Mouse (Mus musculus) E14TG2a.4 (cell line): ENCODE data around the gene Cox10.

Source experiments
- H3K27me3 ChIP-seq: 2 replicates; pipeline ENCODE4 v1.6.1; 2014; ENCODE audit warnings: low read length, control low read depth; ENCODE audit not compliant: insufficient read depth
- H3K36me3 ChIP-seq: 2 replicates; pipeline ENCODE4 v1.6.1; 2014; ENCODE audit warnings: low read length, control low read depth; ENCODE audit not compliant: insufficient read depth
- H3K4me1 ChIP-seq: replicated peaks from 2 replicates; pipeline ENCODE4 v1.6.1; 2014; ENCODE audit warnings: low read depth, low read length, control low read depth
- H3K4me3 ChIP-seq: replicated peaks from 2 replicates; pipeline ENCODE4 v1.5.1; 2014; ENCODE audit warnings: mild to moderate bottlenecking, low read length
- H3K9me3 ChIP-seq: 2 replicates; pipeline ENCODE4 v1.6.1; 2014; ENCODE audit warnings: low read length, control low read depth
- CTCF ChIP-seq: conservative IDR thresholded peaks from 2 replicates; pipeline ENCODE4 v1.5.1; 2014; ENCODE audit warnings: low read length
- NANOG ChIP-seq: IDR thresholded peaks from 2 replicates; pipeline ENCODE4 v1.6.1; 2014; ENCODE audit warnings: borderline replicate concordance, low read length, mixed read lengths
- POU5F1 ChIP-seq: IDR thresholded peaks from 2 replicates; pipeline ENCODE4 v1.6.1; 2014; ENCODE audit warnings: low read length, borderline replicate concordance

Cox10 gene

DNA sequence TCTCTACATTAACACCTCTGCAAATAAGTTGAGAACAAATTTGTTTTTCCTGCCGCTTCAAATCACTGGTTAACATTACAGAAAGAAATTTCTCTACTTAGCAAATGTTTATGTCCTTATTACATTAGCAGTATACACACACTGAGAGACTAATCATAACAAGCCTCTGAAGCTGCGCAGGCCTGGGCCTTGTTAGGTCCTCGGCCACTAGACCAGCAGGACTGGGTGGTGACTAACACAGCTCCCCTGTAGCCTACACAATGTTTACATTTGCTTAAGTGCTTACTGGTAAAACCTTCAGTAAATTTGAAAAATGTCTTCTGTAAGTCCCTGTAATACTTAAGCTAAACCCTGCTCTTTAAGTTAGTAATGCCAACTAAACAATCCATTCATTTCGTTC, 92.6 kb downstream of the Cox10 start:
- Histone ChIP-seq H3K4me1 (peaks cover 15% of the 10 kb centered on the region), H3K4me3 (no peak overlapping the region), H3K36me3 (peaks cover 23% of the 10 kb centered on the region), H3K27me3 (no peaks in the 10 kb centered on the region), H3K9me3 (no peaks in the 10 kb centered on the region)
- TF ChIP-seq CTCF (no peak), NANOG (no peak), POU5F1 (no peak)

GRCm38 (mm10) chr11:63985481-63985880, 93.8 kb downstream of the Cox10 start:
- Histone ChIP-seq H3K4me3 (no peak overlapping the region), H3K36me3 (peaks cover 14% of the 10 kb centered on the region), H3K27me3 (no peaks in the 10 kb centered on the region), H3K9me3 (no peaks in the 10 kb centered on the region), H3K4me1 (peaks cover 10% of the 10 kb centered on the region)
- no peak for TF ChIP-seq NANOG
- no peak for TF ChIP-seq POU5F1
- no peak for TF ChIP-seq CTCF

DNA sequence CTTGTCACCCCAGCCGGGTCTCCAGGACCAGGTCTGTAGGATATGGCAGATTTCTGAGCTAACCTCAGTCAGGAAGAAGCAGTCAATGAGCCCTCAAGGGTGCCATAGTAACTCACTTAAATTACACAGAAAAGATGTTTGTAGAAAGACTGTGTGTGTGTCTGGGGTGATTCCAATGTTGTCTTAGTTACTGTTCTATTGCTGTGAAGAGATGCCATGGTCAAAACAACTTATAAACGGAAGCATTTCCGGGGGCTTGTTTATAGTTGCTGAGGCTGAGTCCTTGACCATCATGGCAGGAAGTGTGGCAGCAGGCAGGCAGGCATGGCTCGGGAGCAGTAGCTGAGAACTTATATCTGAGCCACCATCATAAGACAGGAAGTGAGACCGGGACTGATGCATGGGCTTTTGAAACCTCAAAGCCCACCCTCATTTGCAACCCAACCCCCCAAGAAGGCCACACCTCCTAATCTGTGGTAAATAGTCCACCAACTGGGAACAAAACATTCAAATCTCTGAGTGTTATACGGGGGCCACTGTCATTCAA, 94.6 kb downstream of the Cox10 start:
- Histone ChIP-seq H3K9me3 (no peaks in the 10 kb centered on the region), H3K4me3 (no peak overlapping the region), H3K36me3 (peaks cover 14% of the 10 kb centered on the region; the same call in 1 of the 2 replicates), H3K27me3 (no peaks in the 10 kb centered on the region), H3K4me1 (peaks cover 7% of the 10 kb centered on the region; the same call in 1 of the 2 replicates)
- no peak for TF ChIP-seq POU5F1

DNA sequence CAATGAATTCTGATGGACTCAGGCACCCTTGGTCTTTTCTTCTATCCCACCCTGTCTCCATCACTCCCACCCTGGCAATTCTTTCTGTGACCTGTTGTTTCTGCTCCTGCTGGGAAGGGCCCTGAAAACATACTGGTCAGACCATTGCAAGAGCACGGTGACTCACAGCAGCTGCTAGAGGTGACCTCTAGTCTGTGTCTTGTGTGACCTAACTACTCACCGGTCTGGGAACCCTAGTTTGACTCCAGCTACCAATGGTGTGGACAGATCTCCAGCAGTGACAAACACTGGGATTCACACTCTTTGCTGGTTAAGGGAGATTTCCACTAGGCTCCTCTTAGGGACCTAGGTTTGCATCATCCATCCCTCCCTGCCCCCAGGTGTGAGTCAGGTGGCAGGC, 101.5 kb downstream of the Cox10 start:
- no peak overlapping the region for H3K4me3 ChIP-seq
- TF ChIP-seq NANOG (no peak), CTCF (no peak), POU5F1 (no peak)
- H3K36me3 ChIP-seq = peaks cover 33% of the 10 kb centered on the region
- H3K27me3 ChIP-seq = no peaks in the 10 kb centered on the region
- peaks cover 28% of the 10 kb centered on the region for H3K4me1 ChIP-seq
- no peaks in the 10 kb centered on the region for H3K9me3 ChIP-seq

DNA sequence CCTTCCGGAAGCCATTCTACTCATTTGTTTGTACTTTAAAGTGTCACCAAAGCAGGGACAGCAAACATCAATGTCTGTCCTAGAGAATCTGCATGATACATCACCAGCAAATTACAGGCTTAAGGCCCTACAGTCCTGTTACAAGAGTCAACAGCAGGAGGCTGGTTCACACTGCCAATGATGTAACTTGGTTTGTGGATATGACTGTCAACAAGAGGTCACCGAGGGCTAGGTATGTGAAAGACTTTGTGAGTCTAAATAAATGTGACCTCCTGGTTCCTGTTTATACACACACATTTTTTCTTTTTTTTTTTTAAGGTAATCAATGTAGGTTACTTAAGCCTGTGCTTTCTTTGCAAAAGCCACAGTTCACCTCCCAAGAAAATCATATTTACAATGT, 102.5 kb downstream of the Cox10 start:
- Histone ChIP-seq H3K4me3 (no peak overlapping the region), H3K9me3 (no peaks in the 10 kb centered on the region), H3K36me3 (peaks cover 36% of the 10 kb centered on the region), H3K4me1 (peaks cover 28% of the 10 kb centered on the region), H3K27me3 (no peaks in the 10 kb centered on the region)
- TF ChIP-seq POU5F1 = no peak
- no peak for TF ChIP-seq CTCF
- TF ChIP-seq NANOG = no peak

GRCm38 (mm10) chr11:63975260-63975899, 103.9 kb downstream of the Cox10 start:
- H3K36me3 ChIP-seq = peaks cover 36% of the 10 kb centered on the region
- no peaks in the 10 kb centered on the region for H3K27me3 ChIP-seq
- peaks cover 33% of the 10 kb centered on the region for H3K4me1 ChIP-seq
- H3K9me3 ChIP-seq = no peaks in the 10 kb centered on the region
- TF ChIP-seq POU5F1 (no peak), NANOG (no peak), CTCF (no peak)
- no peak overlapping the region for H3K4me3 ChIP-seq

GRCm38 (mm10) chr11:63973973-63974372, 105.3 kb downstream of the Cox10 start:
- TF ChIP-seq CTCF (no peak), NANOG (no peak), POU5F1 (no peak)
- H3K4me3 ChIP-seq = no peak overlapping the region
- no peaks in the 10 kb centered on the region for H3K9me3 ChIP-seq

DNA sequence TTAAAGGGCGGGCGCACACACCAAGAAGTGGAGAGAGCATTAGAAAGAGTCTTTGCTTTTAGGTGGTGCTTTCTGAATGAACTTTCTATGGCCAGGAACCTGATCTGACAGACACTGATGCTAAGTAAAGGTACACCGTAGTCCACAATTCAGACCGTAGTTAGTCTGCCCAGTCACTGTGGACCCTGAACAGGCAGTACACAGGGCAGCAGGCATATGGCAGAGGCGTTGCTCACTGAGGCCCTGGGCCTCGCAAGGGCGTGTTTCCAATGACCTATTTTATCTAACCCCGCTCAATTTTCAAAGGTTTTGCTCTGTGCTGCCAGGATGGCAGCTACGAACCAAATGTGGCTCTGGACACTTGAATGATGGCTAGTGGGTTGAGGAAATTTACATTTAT, 107.8 kb downstream of the Cox10 start:
- peaks cover 52% of the 10 kb centered on the region for H3K36me3 ChIP-seq
- no peak for TF ChIP-seq NANOG
- no peak for TF ChIP-seq POU5F1
- H3K4me3 ChIP-seq = no peak overlapping the region

More at GRCm38 (mm10) chr11:63973973-63974372, 105.3 kb downstream of the Cox10 start:
- Histone ChIP-seq H3K27me3 (no peaks in the 10 kb centered on the region), H3K36me3 (peaks cover 42% of the 10 kb centered on the region), H3K4me1 (peaks cover 29% of the 10 kb centered on the region)

DNA sequence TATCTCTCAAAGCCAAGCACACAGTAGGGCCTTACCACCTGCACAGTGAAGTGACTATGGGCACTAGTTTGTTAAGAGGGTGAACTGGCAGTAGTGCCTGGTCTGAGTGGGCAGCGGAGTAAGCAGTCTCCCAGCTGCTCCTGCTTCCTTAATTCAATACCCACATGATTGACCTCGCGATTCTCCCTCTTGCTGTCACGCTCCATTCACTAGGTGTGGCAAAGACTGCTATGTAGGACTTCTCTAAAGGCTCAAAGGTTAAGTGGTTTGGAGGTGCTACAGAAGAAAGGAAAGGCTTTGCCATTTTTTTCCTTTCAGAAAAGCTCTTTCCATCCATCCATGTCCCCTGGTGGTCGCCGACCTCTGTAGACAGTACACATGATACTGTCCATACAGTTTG, 108.5 kb downstream of the Cox10 start:
- H3K4me3 ChIP-seq = no peak overlapping the region
- peaks cover 52% of the 10 kb centered on the region for H3K36me3 ChIP-seq
- H3K9me3 ChIP-seq = no peaks in the 10 kb centered on the region
- no peaks in the 10 kb centered on the region for H3K27me3 ChIP-seq
- TF ChIP-seq NANOG (no peak), POU5F1 (no peak), CTCF (no peak)
- peaks cover 9% of the 10 kb centered on the region for H3K4me1 ChIP-seq

More for the DNA sequence above, 107.8 kb downstream of the Cox10 start:
- Histone ChIP-seq H3K9me3 (no peaks in the 10 kb centered on the region), H3K4me1 (peaks cover 9% of the 10 kb centered on the region), H3K27me3 (no peaks in the 10 kb centered on the region)
